Mouse (Mus musculus) hindbrain, embryonic 15.5 days (tissue): ENCODE measurements around the gene Ica1. TPM values are rescaled to one million over a fixed set of nuclear protein-coding genes. Genes with fewer than 3 reads are reported as not detected.

ENCODE experiments used
- ATAC-seq: fragments of 200-750 bp; cut with Nextera tagmentation; 2 replicates; pipeline ENCODE4 v1.8.0; 2017; ENCODE audit warnings: low read depth, moderate number of reproducible peaks, moderate TSS enrichment; ENCODE audit not compliant: low FRiP score
- H3K27ac ChIP-seq: fragments of 300-500 bp; sonication (generic); replicated peaks from 2 replicates; pipeline ENCODE4 v1.5.1; 2015; ENCODE audit warnings: mild to moderate bottlenecking, inconsistent platforms
- H3K27me3 ChIP-seq: fragments of 300-500 bp; sonication (generic); 2 replicates; pipeline ENCODE4 v1.6.1; 2015; ENCODE audit warnings: control low read depth, inconsistent platforms
- H3K36me3 ChIP-seq: fragments of 300-500 bp; sonication (generic); 2 replicates; pipeline ENCODE4 v1.6.1; 2015; ENCODE audit warnings: control low read depth, inconsistent platforms
- H3K4me1 ChIP-seq: fragments of 300-500 bp; sonication (generic); replicated peaks from 2 replicates; pipeline ENCODE4 v1.6.1; 2015; ENCODE audit warnings: control low read depth, inconsistent platforms
- H3K4me2 ChIP-seq: fragments of 300-500 bp; sonication (generic); 2 replicates; pipeline ENCODE4 v1.6.1; 2015; ENCODE audit warnings: moderate library complexity, mild to moderate bottlenecking, inconsistent platforms
- H3K4me3 ChIP-seq: fragments of 300-500 bp; sonication (generic); 2 replicates; pipeline ENCODE4 v1.5.1; 2015; ENCODE audit warnings: mild to moderate bottlenecking, inconsistent platforms
- H3K9ac ChIP-seq: fragments of 300-500 bp; sonication (generic); 2 replicates; pipeline ENCODE4 v1.6.1; 2015; ENCODE audit warnings: inconsistent platforms
- H3K9me3 ChIP-seq: fragments of 300-500 bp; sonication (generic); 2 replicates; pipeline ENCODE4 v1.6.1; 2016; ENCODE audit warnings: control low read depth, inconsistent platforms
- WGBS: fragments of 180-500 bp; shearing (Covaris S2); methylation state at CpG from one replicate; pipeline ENCODE4 v1.1.7; 2015; 5-methylcytosine and 5-hydroxymethylcytosine counted together
- polyA plus RNA-seq: library from polyadenylated mRNA; unstranded; fragments of >200 nt; fragmentation: Nextera tagmentation; extraction: Ambion mirVana; gene quantifications from 2 replicates; pipeline ENCODE4 v1.2.1, GENCODE M21; 2015

Ica1 gene
- polyA plus RNA-seq, 1 experiment from 2014 or later = 71.3 TPM

DNA sequence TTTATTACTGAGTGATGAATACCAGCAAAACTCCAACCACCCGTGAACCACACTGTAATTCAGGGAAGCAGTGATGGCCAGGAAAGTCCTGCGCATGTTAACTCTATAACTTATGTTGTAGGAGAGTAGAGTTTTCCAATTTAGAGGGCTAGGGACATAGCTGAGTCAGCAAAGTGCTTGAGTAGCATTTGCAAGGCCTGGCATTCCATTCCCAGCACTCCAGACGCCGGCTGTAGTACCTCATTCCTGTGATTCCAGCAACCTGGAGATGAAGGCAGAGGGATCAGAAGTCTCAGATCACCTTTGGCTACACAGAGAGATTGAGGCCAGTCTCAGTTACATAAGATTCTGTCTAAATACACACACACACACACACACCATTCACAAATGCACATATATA, 105.3 kb downstream of the Ica1 start:
- Histone ChIP-seq H3K4me3 (no peak overlapping the region), H3K27ac (no peak overlapping the region), H3K4me1 (no peaks in the 10 kb centered on the region), H3K9ac (no peak overlapping the region), H3K36me3 (0 out of 2 replicates have a peak, but pooled peaks cover 6% of the 10 kb centered on the region), H3K4me2 (no peak overlapping the region), H3K9me3 (no peaks in the 10 kb centered on the region), H3K27me3 (no peaks in the 10 kb centered on the region)
- WGBS = 87% methylated on average over 4 of the region's 4 CpGs
- no peak for ATAC-seq

DNA sequence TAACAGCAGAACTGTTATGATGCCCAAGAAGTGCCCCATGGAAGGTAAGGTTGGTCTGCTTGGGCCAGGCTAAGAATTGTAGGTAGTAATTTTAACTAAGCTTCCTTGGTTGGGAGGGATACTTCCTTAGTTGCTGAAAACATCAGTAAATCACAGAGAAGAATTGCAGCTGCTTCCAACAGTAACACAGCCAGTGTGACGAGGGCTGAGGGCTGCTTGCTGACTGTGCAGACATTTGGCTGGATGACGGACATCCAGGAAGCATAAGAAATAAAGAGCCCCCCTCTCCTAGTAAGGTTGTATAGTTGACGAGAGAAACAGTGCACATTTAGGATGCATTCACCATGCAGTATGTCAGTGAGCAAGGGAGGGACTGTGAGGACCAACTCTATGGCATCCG, 108.9 kb downstream of the Ica1 start:
- WGBS = 68% methylated on average over 4 of the region's 4 CpGs
- no peaks in the 10 kb centered on the region for H3K27me3 ChIP-seq

DNA sequence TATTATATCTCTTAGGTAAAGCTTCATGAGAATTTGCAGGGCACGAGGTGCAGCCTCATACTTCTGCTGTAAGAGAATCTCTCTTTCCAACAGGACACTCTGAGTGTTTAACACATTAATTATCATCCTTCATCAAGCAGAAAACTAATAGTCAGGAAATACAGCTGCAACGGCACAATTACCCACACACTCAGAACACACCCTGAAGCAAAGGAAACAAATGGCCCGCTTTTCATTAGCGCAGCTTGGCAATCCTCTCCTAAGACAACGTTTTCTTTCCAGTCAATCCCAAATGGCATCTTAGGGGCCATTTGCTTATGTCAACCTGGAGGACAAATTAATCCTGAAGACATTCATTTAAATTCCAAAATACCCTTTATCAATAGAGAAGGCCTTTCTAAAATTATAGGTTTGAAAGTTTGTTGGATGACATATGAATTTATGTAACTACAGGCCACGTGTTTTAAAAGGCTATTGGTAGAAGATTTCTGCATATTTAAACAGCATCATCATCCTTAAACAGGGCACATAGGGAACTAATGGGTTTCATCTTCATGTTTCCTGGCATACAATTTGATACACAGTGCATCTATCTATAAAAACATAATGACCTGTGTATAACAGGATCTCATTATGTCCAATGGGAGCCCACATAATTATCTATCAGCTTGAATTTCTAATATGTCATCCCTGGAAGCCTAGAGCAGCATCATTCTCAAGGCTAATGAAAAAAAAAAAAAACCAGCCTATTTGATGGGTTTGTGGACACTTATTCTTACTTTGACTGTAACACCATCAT, 110.1 kb downstream of the Ica1 start:
- no peak; the same call in 1 of the 2 replicates for ATAC-seq
- Histone ChIP-seq H3K27ac (no peak overlapping the region), H3K9me3 (no peaks in the 10 kb centered on the region), H3K9ac (no peak overlapping the region), H3K36me3 (0 out of 2 replicates have a peak, but pooled peaks cover 6% of the 10 kb centered on the region), H3K4me3 (no peak overlapping the region), H3K4me2 (no peak overlapping the region), H3K27me3 (no peaks in the 10 kb centered on the region), H3K4me1 (no peaks in the 10 kb centered on the region)
- WGBS = 55% methylated on average over 6 of the region's 6 CpGs

More for the DNA sequence above, 108.9 kb downstream of the Ica1 start:
- H3K9ac ChIP-seq = no peak overlapping the region
- no peak overlapping the region for H3K27ac ChIP-seq
- H3K4me1 ChIP-seq = no peaks in the 10 kb centered on the region
- H3K4me3 ChIP-seq = no peak overlapping the region
- ATAC-seq = no peak
- 0 out of 2 replicates have a peak, but pooled peaks cover 6% of the 10 kb centered on the region for H3K36me3 ChIP-seq
- no peak overlapping the region for H3K4me2 ChIP-seq
- H3K9me3 ChIP-seq = no peaks in the 10 kb centered on the region

DNA sequence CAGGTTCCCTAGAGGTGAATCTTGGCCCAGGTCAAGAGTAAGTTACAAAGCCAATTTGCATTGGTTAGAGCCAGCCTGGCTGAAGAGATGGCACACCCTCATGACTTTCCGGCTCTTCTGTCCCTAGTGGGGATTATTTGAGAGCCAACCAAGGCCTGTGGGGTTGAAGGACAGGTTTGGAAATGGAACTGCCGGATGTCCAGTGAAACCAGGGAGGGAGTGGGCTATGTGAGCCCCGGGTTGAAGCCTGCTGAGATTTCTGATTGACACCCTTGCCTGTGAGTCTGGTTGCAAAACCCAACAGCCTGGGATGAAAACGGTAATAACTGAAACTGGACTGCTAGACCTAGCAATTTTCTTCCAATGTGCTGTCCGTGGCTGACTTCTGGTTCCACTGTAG, 112.5 kb downstream of the Ica1 start:
- no peak for ATAC-seq

DNA sequence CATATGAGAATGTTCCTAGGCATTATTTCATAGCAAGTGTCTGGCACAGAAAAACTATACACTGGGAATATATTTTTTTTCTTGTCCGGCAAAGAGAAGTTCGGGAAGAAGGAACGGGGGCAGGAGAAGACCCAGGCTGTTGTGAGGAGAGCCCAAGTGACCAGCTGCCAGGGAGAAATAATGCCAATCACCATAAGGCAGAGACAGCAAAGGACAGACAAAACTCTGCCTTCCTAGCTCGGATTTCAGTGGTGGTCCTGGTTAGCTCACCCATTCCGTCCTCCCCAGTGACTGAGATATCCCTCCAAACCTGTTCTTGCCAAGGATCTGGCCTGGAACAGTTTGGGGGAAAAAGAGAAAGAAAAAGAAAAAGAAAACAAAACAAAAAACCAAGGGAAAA, 113.3 kb downstream of the Ica1 start:
- Histone ChIP-seq H3K4me2 (no peak overlapping the region), H3K27me3 (no peaks in the 10 kb centered on the region), H3K4me3 (no peak overlapping the region), H3K27ac (no peak overlapping the region), H3K9ac (no peak overlapping the region), H3K9me3 (no peaks in the 10 kb centered on the region), H3K36me3 (no peaks in the 10 kb centered on the region), H3K4me1 (0 out of 2 replicates have a peak, but pooled peaks cover 4% of the 10 kb centered on the region)
- WGBS = 87% methylated on average over 5 of the region's 5 CpGs
- ATAC-seq = no peak

More for the DNA sequence above, 112.5 kb downstream of the Ica1 start:
- Histone ChIP-seq H3K4me2 (no peak overlapping the region), H3K9me3 (no peaks in the 10 kb centered on the region), H3K27ac (no peak overlapping the region), H3K36me3 (no peaks in the 10 kb centered on the region), H3K27me3 (no peaks in the 10 kb centered on the region), H3K9ac (no peak overlapping the region), H3K4me1 (0 out of 2 replicates have a peak, but pooled peaks cover 4% of the 10 kb centered on the region), H3K4me3 (no peak overlapping the region)
- 95% methylated on average over 5 of the region's 5 CpGs for WGBS

DNA sequence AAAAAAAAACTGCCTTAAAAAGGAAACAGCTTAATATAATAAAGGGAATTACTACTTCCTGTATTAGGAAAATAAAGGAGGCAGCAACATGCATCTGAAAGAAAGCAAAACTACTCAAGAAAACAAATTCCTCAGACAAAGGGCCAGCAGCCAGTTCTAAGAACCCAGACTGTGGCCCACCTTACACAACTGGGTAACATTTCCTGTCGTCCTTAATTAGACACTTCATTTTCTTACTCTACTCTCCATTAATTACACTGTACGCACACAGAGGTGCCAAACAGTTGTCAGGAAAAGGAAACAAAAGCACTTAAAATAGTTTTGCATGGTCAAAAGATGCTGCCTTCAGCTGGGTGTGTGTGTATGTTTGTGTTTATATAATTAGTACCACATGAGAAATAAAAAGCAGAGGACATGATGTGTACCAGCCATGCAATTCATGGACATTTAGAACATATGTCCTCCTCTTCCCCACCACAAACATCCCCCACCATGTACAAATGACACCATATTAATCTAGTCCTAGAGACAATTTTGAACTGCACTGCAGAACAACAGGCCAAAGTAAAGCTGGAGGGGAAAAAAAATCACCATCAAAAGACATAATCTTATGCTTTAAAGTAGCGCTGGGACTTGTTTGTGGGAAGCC, 115.1 kb downstream of the Ica1 start:
- Histone ChIP-seq H3K27ac (no peak overlapping the region), H3K9me3 (no peaks in the 10 kb centered on the region), H3K4me2 (no peak overlapping the region), H3K36me3 (no peaks in the 10 kb centered on the region), H3K9ac (no peak overlapping the region), H3K4me1 (peaks cover 4% of the 10 kb centered on the region; the same call in 1 of the 2 replicates), H3K27me3 (no peaks in the 10 kb centered on the region), H3K4me3 (no peak overlapping the region)
- WGBS = 59% methylated on average over 3 of the region's 3 CpGs
- ATAC-seq = no peak

DNA sequence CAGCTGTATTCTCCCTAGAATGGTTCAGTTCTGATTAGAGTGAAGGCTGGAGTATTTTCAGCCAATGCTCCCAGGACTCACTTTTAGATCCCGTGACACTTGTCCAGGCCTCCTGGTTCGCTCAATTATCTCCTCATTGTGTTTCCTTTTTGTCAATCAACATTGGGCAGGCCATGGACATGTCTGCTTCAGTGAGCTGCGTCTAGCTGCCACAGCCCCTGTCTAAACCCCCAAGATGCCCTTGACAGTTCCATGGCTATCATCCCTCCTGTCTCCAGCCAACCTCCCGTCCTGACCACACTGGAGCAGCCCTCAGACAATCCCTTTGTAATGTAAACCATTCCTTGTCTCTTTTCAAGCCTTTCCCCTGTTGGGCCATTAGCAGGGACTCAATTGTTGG, 116.9 kb downstream of the Ica1 start:
- H3K9me3 ChIP-seq = no peaks in the 10 kb centered on the region
- H3K4me2 ChIP-seq = no peak overlapping the region
- H3K36me3 ChIP-seq = no peaks in the 10 kb centered on the region
- H3K9ac ChIP-seq = no peak overlapping the region
- H3K27me3 ChIP-seq = no peaks in the 10 kb centered on the region
- H3K4me1 ChIP-seq = peaks cover 4% of the 10 kb centered on the region; the same call in 1 of the 2 replicates
- H3K27ac ChIP-seq = no peak overlapping the region
- no peak for ATAC-seq
- WGBS = 24% methylated on average over 4 of the region's 4 CpGs
- H3K4me3 ChIP-seq = no peak overlapping the region

DNA sequence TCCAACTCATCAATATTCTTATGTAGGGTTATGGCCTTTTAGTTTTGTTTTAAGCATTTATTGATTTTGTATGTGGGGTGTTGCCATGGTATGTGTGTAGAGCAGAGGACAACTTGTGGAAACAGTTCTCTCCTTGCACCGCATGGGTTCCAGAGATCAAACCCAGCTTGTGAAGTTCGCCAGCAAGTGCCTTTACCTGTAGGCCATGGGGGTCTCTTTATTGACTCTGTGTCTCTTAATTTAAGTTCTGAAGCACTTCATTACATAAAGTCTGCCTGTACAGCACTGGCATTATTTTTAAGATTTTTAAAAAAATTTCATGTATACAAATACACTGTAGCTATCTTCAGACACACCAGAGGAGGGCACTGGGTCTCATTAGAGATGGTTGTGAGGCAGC, 118.2 kb downstream of the Ica1 start:
- Histone ChIP-seq H3K27ac (no peak overlapping the region), H3K4me2 (no peak overlapping the region), H3K27me3 (no peaks in the 10 kb centered on the region), H3K9me3 (no peaks in the 10 kb centered on the region), H3K9ac (no peak overlapping the region), H3K4me3 (no peak overlapping the region), H3K4me1 (peaks cover 4% of the 10 kb centered on the region; the same call in 1 of the 2 replicates), H3K36me3 (no peaks in the 10 kb centered on the region)
- ATAC-seq = no peak
- WGBS = 89% methylated on average over 2 of the region's 2 CpGs

DNA sequence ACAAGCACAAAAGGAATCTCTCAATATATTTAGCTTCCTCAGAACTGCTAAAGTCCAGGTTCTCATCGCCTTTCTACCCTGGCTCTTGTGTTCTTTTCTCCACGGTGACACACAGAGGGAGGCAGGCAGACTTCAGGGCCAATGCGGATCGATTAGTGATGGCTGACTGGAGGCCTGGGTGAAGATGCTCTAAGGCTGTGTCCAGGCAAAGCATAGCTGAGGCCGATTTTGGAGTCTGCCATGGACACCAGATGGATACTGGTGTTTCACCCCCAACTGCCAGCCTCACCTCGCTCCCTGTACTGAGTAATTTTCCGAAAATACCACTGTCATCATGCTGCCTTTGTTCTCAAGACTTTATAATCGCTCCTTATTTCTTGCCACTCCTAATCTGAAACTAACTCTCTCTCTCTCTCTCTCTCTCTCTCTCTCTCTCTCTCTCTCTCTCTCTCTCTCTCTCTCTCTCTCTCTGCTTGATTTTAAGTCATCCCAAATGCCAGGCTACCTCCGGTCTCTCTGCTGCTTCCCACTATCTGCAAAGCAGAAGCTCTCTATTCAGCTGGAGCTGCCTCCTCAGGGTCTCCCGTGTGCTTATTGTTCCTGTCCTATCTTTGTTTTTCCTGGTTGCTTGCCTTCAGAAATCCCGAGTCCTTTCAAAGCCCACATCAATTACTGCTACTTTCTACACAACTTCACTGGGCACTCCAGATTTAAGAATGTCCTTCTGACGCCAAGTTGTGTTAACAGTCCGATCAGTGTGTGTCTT, 118.9 kb downstream of the Ica1 start:
- WGBS = 17% methylated on average over 13 of the region's 13 CpGs
- Histone ChIP-seq H3K27ac (0 out of 2 replicates have a peak overlapping the region, but pooled peaks have one; percentile 55), H3K36me3 (no peaks in the 10 kb centered on the region), H3K9me3 (no peaks in the 10 kb centered on the region), H3K9ac (no peak overlapping the region), H3K27me3 (no peaks in the 10 kb centered on the region), H3K4me2 (peak overlapping the region; percentile 17; the same call in 1 of the 2 replicates), H3K4me1 (peaks cover 4% of the 10 kb centered on the region; the same call in 1 of the 2 replicates), H3K4me3 (no peak overlapping the region)
- ATAC-seq = peak; percentile 65; the same call in 1 of the 2 replicates

DNA sequence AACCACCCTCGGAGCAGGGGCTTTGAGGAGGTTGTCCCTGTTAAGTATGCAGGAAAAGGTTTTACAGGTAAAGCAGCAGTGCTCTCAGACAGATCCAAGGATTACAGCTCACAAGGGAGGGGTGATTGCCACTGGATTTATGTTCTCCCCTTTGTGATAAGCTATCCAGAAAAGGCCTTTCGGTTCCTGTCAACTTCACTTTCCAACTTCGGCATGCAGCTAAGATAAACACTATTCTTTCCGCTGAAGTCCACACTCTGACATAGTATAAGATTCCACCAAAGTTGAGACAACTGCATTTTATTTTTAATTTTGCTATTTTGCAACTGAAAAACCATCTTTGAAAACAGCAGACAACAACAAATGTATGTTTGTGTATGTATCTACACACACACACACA, 119.9 kb downstream of the Ica1 start:
- Histone ChIP-seq H3K4me2 (no peak overlapping the region), H3K4me3 (no peak overlapping the region), H3K4me1 (peaks cover 4% of the 10 kb centered on the region; the same call in 1 of the 2 replicates), H3K9ac (no peak overlapping the region), H3K9me3 (no peaks in the 10 kb centered on the region), H3K27ac (no peak overlapping the region), H3K36me3 (no peaks in the 10 kb centered on the region), H3K27me3 (no peaks in the 10 kb centered on the region)
- 69% methylated on average over 4 of the region's 4 CpGs for WGBS
- no peak for ATAC-seq

DNA sequence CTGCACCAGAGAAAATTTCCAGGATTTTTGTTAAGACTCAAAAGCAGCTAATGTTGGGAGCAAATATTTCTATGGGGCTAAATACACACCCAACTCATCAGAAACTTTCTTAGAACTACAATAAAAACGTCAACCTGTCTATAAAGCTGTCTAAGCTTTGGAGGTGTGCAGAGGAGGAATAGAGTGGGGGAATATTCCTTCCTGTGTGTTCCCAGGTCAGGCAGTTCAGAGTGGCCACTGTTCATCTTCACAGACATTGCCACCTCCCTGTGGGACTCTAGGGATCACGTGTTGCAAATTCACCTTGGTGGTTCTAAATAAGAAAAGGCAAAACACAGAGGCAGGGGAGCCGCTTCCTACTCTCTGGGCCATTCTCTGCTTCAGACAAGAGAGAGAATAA, 120.8 kb downstream of the Ica1 start:
- H3K4me1 ChIP-seq = peaks cover 4% of the 10 kb centered on the region; the same call in 1 of the 2 replicates
- H3K36me3 ChIP-seq = no peaks in the 10 kb centered on the region
- no peaks in the 10 kb centered on the region for H3K9me3 ChIP-seq
- H3K27ac ChIP-seq = no peak overlapping the region
- WGBS = 65% methylated on average over 3 of the region's 3 CpGs
- no peak overlapping the region for H3K4me2 ChIP-seq
- no peaks in the 10 kb centered on the region for H3K27me3 ChIP-seq
- no peak for ATAC-seq
- H3K4me3 ChIP-seq = no peak overlapping the region
- no peak overlapping the region for H3K9ac ChIP-seq
